Mouse (Mus musculus) liver, embryonic 11.5 days (tissue): Measurements from ENCODE around the gene Gapdhs. TPM values are rescaled to one million over a fixed set of nuclear protein-coding genes. Genes with fewer than 3 reads are reported as not detected.
"Not testable (repeated sequence)": the region's sequence is repeated elsewhere in the genome, so short reads cannot be mapped to it uniquely, and the experiment has no call there.

Experiments
- ATAC-seq: fragments of 200-750 bp; cut with Nextera tagmentation; replicated peaks from 2 replicates; pipeline ENCODE4 v1.8.0; 2017; ENCODE audit warnings: moderate number of reproducible peaks, mild to moderate bottlenecking, moderate TSS enrichment, moderate library complexity; ENCODE audit not compliant: low FRiP score
- DNase-seq: peaks from one replicate; pipeline ENCODE4 v3.0.0-alpha.2; 2017; ENCODE audit warnings: low spot score
- H3K27ac ChIP-seq: fragments of 300-500 bp; sonication (generic); 2 replicates; pipeline ENCODE4 v1.5.1; 2014; ENCODE audit warnings: mild to moderate bottlenecking, low read depth, low read length, control low read depth
- H3K27me3 ChIP-seq: fragments of 300-500 bp; sonication (generic); replicated peaks from 2 replicates; pipeline ENCODE4 v1.6.1; 2014; ENCODE audit warnings: low read length, mixed read lengths; ENCODE audit not compliant: control insufficient read depth, insufficient read depth
- H3K36me3 ChIP-seq: fragments of 300-500 bp; sonication (generic); 2 replicates; pipeline ENCODE4 v1.6.1; 2014; ENCODE audit warnings: mild to moderate bottlenecking, low read length, moderate library complexity, mixed read lengths; ENCODE audit not compliant: control insufficient read depth, insufficient read depth
- H3K4me1 ChIP-seq: fragments of 300-500 bp; sonication (generic); replicated peaks from 2 replicates; pipeline ENCODE4 v1.6.1; 2014; ENCODE audit warnings: low read length, mixed read lengths; ENCODE audit not compliant: control insufficient read depth, insufficient read depth
- H3K4me2 ChIP-seq: fragments of 300-500 bp; sonication (generic); 2 replicates; pipeline ENCODE4 v1.6.1; 2014; ENCODE audit warnings: mild to moderate bottlenecking, control low read depth, moderate library complexity
- H3K4me3 ChIP-seq: fragments of 300-500 bp; sonication (generic); 2 replicates; pipeline ENCODE4 v1.5.1; 2014; ENCODE audit warnings: low read depth, low read length, control low read depth
- H3K9ac ChIP-seq: fragments of 300-500 bp; sonication (generic); 2 replicates; pipeline ENCODE4 v1.6.1; 2014; ENCODE audit warnings: low read depth, low read length, control low read depth
- H3K9me3 ChIP-seq: fragments of 300-500 bp; sonication (generic); 2 replicates; pipeline ENCODE4 v1.6.1; 2016; ENCODE audit warnings: low read length, inconsistent platforms, mixed read lengths; ENCODE audit not compliant: control insufficient read depth
- WGBS: fragments of 180-500 bp; shearing (Covaris S2); extraction: QIAGEN DNeasy Blood & Tissue Kit; methylation state at CpG from one replicate; pipeline ENCODE4 v1.1.7; 2014; 5-methylcytosine and 5-hydroxymethylcytosine counted together
- polyA plus RNA-seq: library from polyadenylated mRNA; unstranded; fragments of >200 nt; fragmentation: Nextera tagmentation; extraction: Ambion mirVana; gene quantifications from 2 replicates; pipeline ENCODE4 v1.2.1, GENCODE M21; 2014

Gapdhs gene
- polyA plus RNA-seq, 1 experiment from 2014 or later: 0.44 TPM

GRCm38 (mm10) chr7:30757001-30757400 is 13.5 kb upstream of the Gapdhs start:
- Histone ChIP-seq H3K9me3 (peaks cover 6% of the 10 kb centered on the region; the same call in 1 of the 2 replicates), H3K9ac (no peak overlapping the region), H3K36me3 (peaks cover 3% of the 10 kb centered on the region; the same call in 1 of the 2 replicates), H3K27ac (no peak overlapping the region), H3K4me2 (no peak overlapping the region), H3K27me3 (no peaks in the 10 kb centered on the region), H3K4me1 (peaks cover 5% of the 10 kb centered on the region), H3K4me3 (no peak overlapping the region)
- ATAC-seq (no peak), DNase-seq (no peak)
- WGBS: 51% methylated on average over 3 of the region's 3 CpGs

- no peak within 1 kb of the TSS for H3K27ac ChIP-seq
- no peak within 1 kb of the TSS for H3K4me3 ChIP-seq
- H3K9me3 ChIP-seq: peaks cover 6% of the 10 kb centered on the region; the same call in 1 of the 2 replicates
- DNase-seq: no peak
- no peak within 1 kb of the TSS for H3K9ac ChIP-seq
- no peak for ATAC-seq
- H3K4me2 ChIP-seq: no peak within 1 kb of the TSS
- no peaks in the 10 kb centered on the region for H3K4me1 ChIP-seq
- 54% methylated on average over 5 of the region's 5 CpGs for WGBS
- peaks cover 3% of the 10 kb centered on the region; the same call in 1 of the 2 replicates for H3K36me3 ChIP-seq
- no peaks in the 10 kb centered on the region for H3K27me3 ChIP-seq
These were observed 7.7 kb upstream of the Gapdhs start, which contains the start of gene Sbsn for GRCm38 (mm10) chr7:30751086-30751669. TSS of gene Sbsn (plus strand) at chr7:30751471.

GRCm38 (mm10) chr7:30749824-30750606 is 6.5 kb upstream of the Gapdhs start:
- H3K4me3 ChIP-seq: no peak overlapping the region
- H3K27ac ChIP-seq: no peak overlapping the region
- 81% methylated on average over 13 of the region's 13 CpGs for WGBS
- H3K4me1 ChIP-seq: no peaks in the 10 kb centered on the region
- H3K9ac ChIP-seq: no peak overlapping the region
- H3K36me3 ChIP-seq: no peaks in the 10 kb centered on the region; the same call in 1 of the 2 replicates
- peaks cover 5% of the 10 kb centered on the region; the same call in 1 of the 2 replicates for H3K9me3 ChIP-seq
- ATAC-seq (no peak), DNase-seq (no peak)
- no peaks in the 10 kb centered on the region for H3K27me3 ChIP-seq
- H3K4me2 ChIP-seq: no peak overlapping the region

GRCm38 (mm10) chr7:30747525-30748204 is 4.2 kb upstream of the Gapdhs start:
- DNase-seq (no peak), ATAC-seq (no peak)
- WGBS: 81% methylated on average over 7 of the region's 7 CpGs

GRCm38 (mm10) chr7:30744022-30744598 is 629 bp upstream of the Gapdhs start:
- DNase-seq: no peak
- H3K4me1 ChIP-seq: no peaks in the 10 kb centered on the region
- no peak overlapping the region for H3K27ac ChIP-seq
- no peaks in the 10 kb centered on the region; the same call in 1 of the 2 replicates for H3K36me3 ChIP-seq
- ATAC-seq: no peak
- H3K9ac ChIP-seq: no peak overlapping the region
- H3K27me3 ChIP-seq: no peaks in the 10 kb centered on the region
- WGBS: 40% methylated on average over 4 of the region's 4 CpGs
- H3K4me3 ChIP-seq: no peak overlapping the region
- no peak overlapping the region for H3K4me2 ChIP-seq
- H3K9me3 ChIP-seq: no peaks in the 10 kb centered on the region; the same call in 1 of the 2 replicates

More at GRCm38 (mm10) chr7:30747525-30748204, 4.2 kb upstream of the Gapdhs start:
- Histone ChIP-seq H3K4me2 (no peak overlapping the region), H3K27ac (no peak overlapping the region), H3K9me3 (no peaks in the 10 kb centered on the region), H3K27me3 (no peaks in the 10 kb centered on the region), H3K4me3 (no peak overlapping the region), H3K4me1 (no peaks in the 10 kb centered on the region), H3K9ac (no peak overlapping the region), H3K36me3 (no peaks in the 10 kb centered on the region; the same call in 1 of the 2 replicates)

- not testable (repeated sequence) for H3K4me2 ChIP-seq, DNase-seq, H3K27ac ChIP-seq, H3K4me1 ChIP-seq, H3K9ac ChIP-seq, H3K27me3 ChIP-seq, H3K36me3 ChIP-seq, ATAC-seq, H3K4me3 ChIP-seq, H3K9me3 ChIP-seq
- WGBS: 73% methylated on average over 2 of the region's 2 CpGs
These were observed 911 bp downstream of the Gapdhs start for GRCm38 (mm10) chr7:30742570-30742969.

GRCm38 (mm10) chr7:30736211-30736610 is 7.3 kb downstream of the Gapdhs start:
- Histone ChIP-seq H3K36me3 (peaks cover 7% of the 10 kb centered on the region), H3K27me3 (no peaks in the 10 kb centered on the region), H3K4me3 (no peak overlapping the region), H3K9ac (no peak overlapping the region), H3K4me2 (no peak overlapping the region), H3K27ac (no peak overlapping the region), H3K9me3 (no peaks in the 10 kb centered on the region; the same call in 1 of the 2 replicates), H3K4me1 (no peaks in the 10 kb centered on the region)
- DNase-seq (no peak), ATAC-seq (no peak)
- WGBS: 80% methylated on average over 3 of the region's 3 CpGs

- H3K4me1 ChIP-seq: peaks cover 15% of the 10 kb centered on the region
- peak overlapping the region; percentile 89 for H3K4me3 ChIP-seq
- peaks cover 11% of the 10 kb centered on the region; the same call in 1 of the 2 replicates for H3K36me3 ChIP-seq
- not testable (repeated sequence) for DNase-seq, H3K27me3 ChIP-seq, ATAC-seq, H3K9me3 ChIP-seq
- H3K9ac ChIP-seq: peak overlapping the region; percentile 92
- 21% methylated on average over 20 of the region's 22 CpGs for WGBS
- peak overlapping the region; percentile 93 for H3K4me2 ChIP-seq
- peak overlapping the region; percentile 88 for H3K27ac ChIP-seq
These were observed 13.3 kb downstream of the Gapdhs start for GRCm38 (mm10) chr7:30730064-30730722.
